Mouse (Mus musculus): ENCODE measurements around the gene Ifit1bl2. TPM values are rescaled to one million over a fixed set of nuclear protein-coding genes. Genes with fewer than 3 reads are reported as not detected.
"Not testable (repeated sequence)": the region's sequence is repeated elsewhere in the genome, so short reads cannot be mapped to it uniquely, and the experiment has no call there.

The Ifit1bl2 gene
- polyA plus RNA-seq, 1 experiment from 2014 or later = 0.22 TPM

DNA sequence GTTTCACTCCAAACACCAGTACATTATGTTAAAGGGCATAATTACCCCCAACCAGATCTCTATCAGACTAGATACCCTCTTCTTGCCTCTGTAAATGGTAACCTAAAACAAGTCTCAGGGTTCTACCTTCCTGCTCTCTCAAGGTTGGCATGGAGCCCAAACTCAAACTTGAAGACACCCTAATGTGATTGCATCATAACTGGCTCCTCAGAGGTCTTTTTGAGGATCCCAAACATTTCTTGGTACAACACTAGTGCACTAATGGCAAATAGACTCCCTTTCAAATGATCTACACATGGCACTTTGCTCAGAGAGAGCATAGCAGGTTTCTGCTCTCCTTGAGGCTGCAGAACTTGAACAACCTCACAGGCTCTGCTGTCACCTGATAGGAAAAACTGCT lies 43.7 kb downstream of the Ifit1bl2 start:
- no peak overlapping the region for H3K9ac ChIP-seq (replicated peaks; ENCODE audit: low read depth, low read length)
- peaks cover 4% of the 10 kb centered on the region for H3K4me1 ChIP-seq (replicated peaks; ENCODE audit: control insufficient read depth, insufficient read depth, low read length)
- no peaks in the 10 kb centered on the region for H3K9me3 ChIP-seq (ENCODE audit: control insufficient read depth, low read length)
- ATAC-seq = no peak
- H3K4me3 ChIP-seq (replicated peaks; ENCODE audit: low read length) = no peak overlapping the region
- H3K27ac ChIP-seq (ENCODE audit: low read length) = no peak overlapping the region
- no peaks in the 10 kb centered on the region for H3K27me3 ChIP-seq (replicated peaks; ENCODE audit: control insufficient read depth, insufficient read depth, low read length)
- H3K4me2 ChIP-seq (ENCODE audit: low read length) = no peak overlapping the region
- no peaks in the 10 kb centered on the region for H3K36me3 ChIP-seq (ENCODE audit: control insufficient read depth, insufficient read depth)

DNA sequence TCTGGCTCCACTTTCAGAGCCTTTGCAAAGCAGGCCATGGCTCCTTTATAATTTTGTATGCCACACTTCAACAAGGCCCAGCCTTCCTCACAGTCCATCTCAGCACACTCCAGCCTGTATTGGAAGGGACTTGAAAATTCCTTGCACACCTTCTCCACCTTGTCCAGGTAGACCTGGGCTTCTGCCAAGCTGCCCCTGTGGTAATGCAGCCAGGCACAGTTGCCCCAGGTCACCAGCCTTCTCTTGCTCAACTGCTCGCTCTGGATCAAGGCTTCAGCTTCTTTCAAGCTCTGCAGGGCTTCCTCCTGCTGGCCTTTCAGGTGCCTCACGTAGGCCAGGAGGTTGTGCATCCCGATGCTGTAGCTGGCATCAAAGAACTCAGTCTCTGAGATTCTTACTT lies 46.0 kb downstream of the Ifit1bl2 start:
- WGBS = 80% methylated on average over 3 of the region's 3 CpGs
- H3K27me3 ChIP-seq (replicated peaks; ENCODE audit: control insufficient read depth, insufficient read depth, low read length); H3K27ac ChIP-seq (ENCODE audit: low read length); H3K4me2 ChIP-seq (ENCODE audit: low read length); H3K36me3 ChIP-seq (ENCODE audit: control insufficient read depth, insufficient read depth); H3K4me3 ChIP-seq (replicated peaks; ENCODE audit: low read length); H3K4me1 ChIP-seq (replicated peaks; ENCODE audit: control insufficient read depth, insufficient read depth, low read length); H3K9ac ChIP-seq (replicated peaks; ENCODE audit: low read depth, low read length); ATAC-seq; H3K9me3 ChIP-seq (ENCODE audit: control insufficient read depth, low read length): not testable (repeated sequence)

DNA sequence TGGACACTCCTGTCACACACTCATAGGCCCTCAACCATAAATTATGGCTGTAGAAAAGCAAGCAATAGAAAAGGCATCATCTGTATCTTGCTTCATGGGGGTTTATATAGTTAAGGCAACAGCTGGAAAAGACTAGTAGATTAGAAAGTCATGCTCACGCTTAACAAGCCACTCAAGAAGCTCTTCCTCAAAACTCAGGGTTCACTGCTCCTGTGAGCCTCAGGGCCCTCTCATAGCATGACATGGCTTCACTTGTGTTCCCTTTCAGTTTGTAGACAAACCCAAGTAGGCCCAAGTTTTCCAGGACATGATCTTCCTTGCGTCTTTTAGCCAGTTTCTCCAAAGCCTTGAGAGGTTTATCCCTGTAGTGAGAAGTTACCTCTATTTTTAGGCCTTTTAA lies 47.1 kb downstream of the Ifit1bl2 start:
- no peak overlapping the region for H3K4me3 ChIP-seq (replicated peaks; ENCODE audit: low read length)
- peaks cover 2% of the 10 kb centered on the region for H3K4me1 ChIP-seq (replicated peaks; ENCODE audit: control insufficient read depth, insufficient read depth, low read length)
- no peaks in the 10 kb centered on the region for H3K27me3 ChIP-seq (replicated peaks; ENCODE audit: control insufficient read depth, insufficient read depth, low read length)
- H3K36me3 ChIP-seq (ENCODE audit: control insufficient read depth, insufficient read depth) = no peaks in the 10 kb centered on the region
- no peak overlapping the region for H3K4me2 ChIP-seq (ENCODE audit: low read length)
- ATAC-seq = no peak
- H3K27ac ChIP-seq (ENCODE audit: low read length) = no peak overlapping the region
- no peaks in the 10 kb centered on the region for H3K9me3 ChIP-seq (ENCODE audit: control insufficient read depth, low read length)
- H3K9ac ChIP-seq (replicated peaks; ENCODE audit: low read depth, low read length) = no peak overlapping the region
- 95% methylated on average over 2 of the region's 2 CpGs for WGBS

DNA sequence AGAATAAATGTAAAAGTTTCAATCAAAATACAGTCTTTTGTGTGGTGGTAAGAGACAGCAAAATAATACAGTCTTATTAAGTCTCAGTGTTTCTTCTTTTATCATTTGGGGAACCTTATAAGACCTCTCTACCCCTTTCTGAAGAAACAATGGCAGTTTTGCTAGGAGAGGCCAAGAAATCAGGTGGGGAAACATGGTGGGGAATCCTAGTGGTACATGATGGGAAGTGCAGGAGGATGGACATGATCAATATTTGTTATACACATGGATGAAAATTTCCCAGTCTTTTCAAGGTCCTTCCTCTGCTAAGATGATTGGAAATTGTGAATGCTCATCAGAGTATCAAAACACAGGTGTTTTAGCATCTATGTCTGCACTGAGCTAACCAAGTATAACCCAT lies 51.6 kb downstream of the Ifit1bl2 start:
- no peak for ATAC-seq
- Histone ChIP-seq H3K4me3 (replicated peaks; ENCODE audit: low read length) (no peak overlapping the region), H3K9ac (replicated peaks; ENCODE audit: low read depth, low read length) (no peak overlapping the region), H3K4me1 (replicated peaks; ENCODE audit: control insufficient read depth, insufficient read depth, low read length) (no peaks in the 10 kb centered on the region), H3K27ac (ENCODE audit: low read length) (no peak overlapping the region), H3K36me3 (ENCODE audit: control insufficient read depth, insufficient read depth) (no peaks in the 10 kb centered on the region), H3K4me2 (ENCODE audit: low read length) (no peak overlapping the region), H3K27me3 (replicated peaks; ENCODE audit: control insufficient read depth, insufficient read depth, low read length) (no peaks in the 10 kb centered on the region), H3K9me3 (ENCODE audit: control insufficient read depth, low read length) (no peaks in the 10 kb centered on the region)

DNA sequence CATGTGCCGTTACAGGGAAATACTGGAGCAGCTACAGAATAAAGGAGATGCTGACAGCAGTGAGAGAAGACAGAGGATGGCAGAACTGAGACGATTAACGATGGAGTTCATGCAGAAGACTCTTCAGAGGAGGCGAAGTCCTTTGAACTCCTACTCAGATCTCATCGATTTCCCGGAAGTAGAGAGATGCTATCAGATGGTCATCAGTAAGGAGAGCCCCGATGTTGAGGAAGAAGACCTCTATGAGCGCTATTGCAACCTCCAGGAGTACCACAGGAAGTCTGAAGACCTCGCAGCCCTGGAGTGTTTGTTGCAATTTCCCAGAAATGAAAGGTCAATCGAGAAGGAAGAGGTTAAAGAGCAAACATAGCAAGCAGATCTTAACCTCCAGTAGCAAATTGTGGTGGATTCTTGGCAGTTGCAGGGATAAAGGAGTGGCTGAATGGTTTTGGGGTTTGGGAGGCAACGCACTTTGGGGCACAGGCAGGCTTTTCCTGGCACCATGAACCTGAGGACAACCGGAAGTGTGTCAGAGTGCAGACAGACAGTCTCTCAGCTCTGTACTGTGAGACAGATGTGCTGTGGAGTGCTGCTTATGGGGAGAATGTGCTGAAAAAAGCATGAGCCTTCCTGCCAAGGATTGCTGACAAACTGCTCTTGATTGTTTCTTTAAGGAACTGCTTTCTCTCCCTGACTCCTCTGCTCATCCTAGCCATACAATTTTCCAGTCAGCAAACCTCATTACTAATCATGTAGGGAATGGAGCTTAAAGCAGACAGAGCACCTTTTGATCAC lies 52.4 kb downstream of the Ifit1bl2 start:
- 82% methylated on average over 6 of the region's 12 CpGs for WGBS
- not testable (repeated sequence) for H3K36me3 ChIP-seq (ENCODE audit: control insufficient read depth, insufficient read depth); H3K27ac ChIP-seq (ENCODE audit: low read length); H3K4me1 ChIP-seq (replicated peaks; ENCODE audit: control insufficient read depth, insufficient read depth, low read length); H3K27me3 ChIP-seq (replicated peaks; ENCODE audit: control insufficient read depth, insufficient read depth, low read length); H3K9ac ChIP-seq (replicated peaks; ENCODE audit: low read depth, low read length); H3K4me2 ChIP-seq (ENCODE audit: low read length); H3K9me3 ChIP-seq (ENCODE audit: control insufficient read depth, low read length); H3K4me3 ChIP-seq (replicated peaks; ENCODE audit: low read length)
- ATAC-seq = 0 out of 2 replicates have a peak, but pooled peaks have one; percentile 36

DNA sequence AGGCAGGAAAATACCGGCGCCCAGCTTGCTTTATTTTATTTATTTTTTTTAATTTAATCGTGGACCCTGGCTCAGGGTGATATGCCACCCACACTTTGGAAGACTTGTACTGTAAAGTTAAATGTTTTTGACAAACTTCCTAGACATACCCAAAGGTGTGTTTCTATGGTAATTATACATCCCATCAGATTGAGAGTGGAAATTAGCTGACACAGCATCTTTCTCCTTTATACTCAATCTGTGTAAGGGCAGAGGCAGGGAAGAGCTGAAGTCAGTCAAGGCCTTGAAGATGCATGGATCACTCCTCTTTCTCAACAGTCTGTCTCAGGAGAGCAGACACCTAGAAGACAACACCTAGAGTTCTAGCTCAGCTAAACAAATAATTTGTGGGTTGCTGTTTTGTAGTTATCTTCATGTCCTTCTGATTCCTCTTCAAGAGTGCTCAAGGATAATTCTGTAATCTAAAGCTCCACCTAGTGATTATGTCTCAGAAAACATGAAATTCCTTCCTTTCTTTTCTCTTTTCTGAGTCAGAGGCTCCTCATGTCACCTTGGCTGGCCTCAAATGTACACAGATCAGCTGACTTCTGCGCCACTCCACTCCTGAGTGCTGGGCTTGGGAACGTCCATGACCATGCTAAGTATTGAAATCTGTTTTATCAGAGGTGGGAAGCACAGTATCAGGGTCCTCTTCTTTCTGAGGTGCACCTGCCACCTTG lies 54.6 kb downstream of the Ifit1bl2 start:
- not testable (repeated sequence) for H3K27ac ChIP-seq (ENCODE audit: low read length); H3K9ac ChIP-seq (replicated peaks; ENCODE audit: low read depth, low read length); H3K4me2 ChIP-seq (ENCODE audit: low read length); H3K4me1 ChIP-seq (replicated peaks; ENCODE audit: control insufficient read depth, insufficient read depth, low read length); H3K9me3 ChIP-seq (ENCODE audit: control insufficient read depth, low read length); ATAC-seq; H3K36me3 ChIP-seq (ENCODE audit: control insufficient read depth, insufficient read depth); H3K4me3 ChIP-seq (replicated peaks; ENCODE audit: low read length); H3K27me3 ChIP-seq (replicated peaks; ENCODE audit: control insufficient read depth, insufficient read depth, low read length)
- 78% methylated on average over 5 of the region's 5 CpGs for WGBS

DNA sequence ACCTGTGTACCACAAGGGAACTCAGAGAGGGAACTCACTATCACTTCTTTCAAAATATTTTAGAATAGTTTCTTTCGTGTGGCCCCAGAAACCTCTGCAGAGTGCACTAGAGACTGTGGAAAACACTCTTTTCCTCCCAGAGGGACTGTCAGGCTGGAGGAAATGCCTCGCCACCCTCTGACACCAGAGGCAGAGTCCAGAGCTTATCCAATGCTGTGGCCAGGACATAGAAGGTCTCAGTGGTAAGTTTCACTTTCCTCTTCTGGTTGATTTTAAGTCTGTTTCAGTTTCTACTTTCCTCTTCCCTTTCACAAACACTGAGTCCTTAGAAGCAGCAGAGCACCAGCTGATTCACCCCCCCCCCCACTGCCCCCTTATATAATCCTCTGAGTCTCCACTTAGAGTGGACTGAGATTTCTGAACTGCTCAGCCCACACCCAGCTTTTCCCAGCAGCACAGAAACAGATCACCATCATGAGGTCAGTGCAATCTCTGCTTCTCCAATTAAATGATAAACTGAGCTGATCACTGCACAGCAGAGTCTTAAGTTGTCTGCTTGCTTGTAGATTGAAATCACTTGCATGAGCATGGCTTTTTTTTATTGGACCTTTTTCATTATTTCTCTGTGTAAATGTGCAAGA lies 57.3 kb downstream of the Ifit1bl2 start, which contains the start of gene Ifit3:
Gene Ifit3, plus strand, starts transcription at position 406 of the 641 bp plus-strand sequence.
- not testable (repeated sequence) for ATAC-seq; H3K4me2 ChIP-seq (ENCODE audit: low read length)
- 78% methylated on average over 2 of the region's 2 CpGs for WGBS

DNA sequence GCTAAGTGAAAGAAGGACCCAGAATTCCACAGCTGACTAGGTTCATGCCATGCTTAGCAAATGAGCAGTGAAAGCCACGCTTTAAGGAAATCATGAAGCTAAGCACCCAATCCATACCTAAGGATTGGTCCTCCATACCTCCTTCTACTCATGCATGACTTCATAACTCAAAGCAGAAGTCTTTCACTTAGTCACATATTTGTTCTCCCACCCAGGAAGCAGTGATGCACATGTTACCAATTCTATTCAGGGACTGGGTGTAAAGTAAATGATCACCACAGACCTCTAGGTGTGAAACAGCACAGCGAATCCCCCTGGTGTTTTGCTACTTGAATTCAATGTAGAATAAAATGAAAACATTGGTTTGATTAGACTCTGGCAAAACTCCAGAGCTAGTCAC lies 57.8 kb downstream of the Ifit1bl2 start:
- not testable (repeated sequence) for H3K4me3 ChIP-seq (replicated peaks; ENCODE audit: low read length); H3K36me3 ChIP-seq (ENCODE audit: control insufficient read depth, insufficient read depth); H3K9me3 ChIP-seq (ENCODE audit: control insufficient read depth, low read length); H3K9ac ChIP-seq (replicated peaks; ENCODE audit: low read depth, low read length); H3K27ac ChIP-seq (ENCODE audit: low read length); H3K27me3 ChIP-seq (replicated peaks; ENCODE audit: control insufficient read depth, insufficient read depth, low read length); H3K4me1 ChIP-seq (replicated peaks; ENCODE audit: control insufficient read depth, insufficient read depth, low read length); H3K4me2 ChIP-seq (ENCODE audit: low read length); ATAC-seq
- 65% methylated on average over 2 of the region's 2 CpGs for WGBS

More for the DNA sequence above, 57.3 kb downstream of the Ifit1bl2 start, which contains the start of gene Ifit3:
- H3K27me3 ChIP-seq (replicated peaks; ENCODE audit: control insufficient read depth, insufficient read depth, low read length); H3K4me3 ChIP-seq (replicated peaks; ENCODE audit: low read length); H3K27ac ChIP-seq (ENCODE audit: low read length); H3K9ac ChIP-seq (replicated peaks; ENCODE audit: low read depth, low read length); H3K4me1 ChIP-seq (replicated peaks; ENCODE audit: control insufficient read depth, insufficient read depth, low read length); H3K36me3 ChIP-seq (ENCODE audit: control insufficient read depth, insufficient read depth); H3K9me3 ChIP-seq (ENCODE audit: control insufficient read depth, low read length): not testable (repeated sequence)

DNA sequence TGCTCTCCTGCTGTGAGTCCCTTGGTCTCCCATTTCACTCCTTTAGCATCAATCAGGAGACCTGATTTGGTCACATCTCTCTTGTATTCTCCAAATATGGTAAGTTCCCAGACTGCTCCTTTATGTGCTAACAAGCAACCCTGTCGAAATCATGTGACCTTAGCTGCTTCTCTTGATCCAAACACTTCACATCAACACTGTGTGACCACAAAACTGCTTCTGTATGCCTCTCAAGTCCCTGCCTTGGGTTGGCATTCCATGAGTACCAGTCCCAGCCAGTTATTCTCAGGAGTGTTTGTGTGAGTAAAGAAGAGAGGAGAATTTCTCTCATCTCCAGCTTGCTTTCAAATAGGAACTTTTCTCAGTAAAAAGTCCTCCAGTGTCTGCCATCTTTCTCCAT lies 63.4 kb downstream of the Ifit1bl2 start:
- Histone ChIP-seq H3K27me3 (replicated peaks; ENCODE audit: control insufficient read depth, insufficient read depth, low read length) (no peaks in the 10 kb centered on the region), H3K36me3 (ENCODE audit: control insufficient read depth, insufficient read depth) (no peaks in the 10 kb centered on the region), H3K9me3 (ENCODE audit: control insufficient read depth, low read length) (no peaks in the 10 kb centered on the region), H3K27ac (ENCODE audit: low read length) (no peak overlapping the region), H3K9ac (replicated peaks; ENCODE audit: low read depth, low read length) (no peak overlapping the region), H3K4me3 (replicated peaks; ENCODE audit: low read length) (no peak overlapping the region), H3K4me1 (replicated peaks; ENCODE audit: control insufficient read depth, insufficient read depth, low read length) (no peaks in the 10 kb centered on the region), H3K4me2 (ENCODE audit: low read length) (no peak overlapping the region)
- ATAC-seq = no peak
- 73% methylated on average over 1 of the region's 1 CpGs for WGBS

Data from forebrain, embryonic 16.5 days (tissue).